Mouse (Mus musculus): ENCODE data around the gene Itgb1. TPM values are rescaled to one million over a fixed set of nuclear protein-coding genes. Genes with fewer than 3 reads are reported as not detected.
A peak's percentile ranks its signal among the peaks of the same experiment; 100 is the strongest.

Itgb1 gene
- polyA plus RNA-seq, 1 experiment from 2014 or later, result 253 TPM

DNA sequence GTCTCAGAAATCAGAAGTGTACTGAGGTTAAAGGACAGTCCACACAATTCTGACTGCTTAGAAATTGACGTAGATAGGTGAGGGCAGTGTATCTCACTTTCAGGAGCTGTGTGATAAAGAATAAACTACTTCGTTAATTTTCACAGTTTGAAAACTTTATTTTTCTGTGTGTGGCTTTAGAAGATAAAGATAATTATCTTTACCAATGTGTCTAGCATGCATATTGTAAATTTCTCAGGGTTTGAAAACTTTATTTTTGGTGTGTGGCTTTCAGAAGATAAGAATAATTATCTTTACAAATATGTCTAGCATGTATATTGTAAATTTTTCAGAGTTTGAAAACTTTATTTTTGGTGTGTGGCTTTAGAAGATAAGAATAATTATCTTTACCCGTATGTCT is 3.2 kb downstream of the Itgb1 start:
- Histone ChIP-seq H3K4me3 (ENCODE audit: low read depth, low read length) (no peak overlapping the region), H3K9me3 (replicated peaks; ENCODE audit: control insufficient read depth, low read length) (no peaks in the 10 kb centered on the region), H3K4me2 (ENCODE audit: low read depth, low read length) (no peak overlapping the region), H3K27me3 (ENCODE audit: control insufficient read depth, insufficient read depth, low read length) (no peaks in the 10 kb centered on the region), H3K9ac (replicated peaks; ENCODE audit: low read length) (no peak overlapping the region), H3K27ac (replicated peaks; ENCODE audit: low read depth, low read length) (no peak overlapping the region), H3K36me3 (replicated peaks; ENCODE audit: control insufficient read depth, insufficient read depth, low read depth, low read length) (no peaks in the 10 kb centered on the region), H3K4me1 (ENCODE audit: control insufficient read depth, insufficient read depth, low read length) (no peaks in the 10 kb centered on the region)
- ATAC-seq (replicated peaks; ENCODE audit: insufficient number of reproducible peaks, low FRiP score, low TSS enrichment, low read depth) (no peak), DNase-seq (ENCODE audit: low spot score) (no peak)
- 89% methylated on average over 3 of the region's 3 CpGs for WGBS

DNA sequence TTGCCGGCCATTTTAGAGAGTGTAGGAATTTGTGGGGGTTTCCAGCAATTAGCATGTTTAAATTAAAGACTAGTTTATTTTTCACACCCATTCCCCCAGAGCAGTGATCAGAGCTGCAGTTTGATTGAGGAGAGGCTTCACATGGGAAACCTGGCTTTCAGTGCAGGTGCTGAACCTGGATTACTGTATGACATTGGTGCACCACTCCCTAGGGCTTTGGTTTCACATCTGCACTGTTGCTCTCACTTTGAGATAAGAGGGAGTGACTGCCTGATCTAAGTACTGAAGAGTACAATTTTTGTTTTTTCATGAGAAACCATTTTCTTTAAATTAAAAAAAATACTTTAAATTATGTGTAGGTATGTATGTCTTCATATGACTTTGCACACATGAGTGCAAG is 4.6 kb downstream of the Itgb1 start:
- no peak overlapping the region for H3K9ac ChIP-seq (replicated peaks; ENCODE audit: low read length)
- H3K36me3 ChIP-seq (replicated peaks; ENCODE audit: control insufficient read depth, insufficient read depth, low read depth, low read length), result no peaks in the 10 kb centered on the region
- no peak for ATAC-seq (replicated peaks; ENCODE audit: insufficient number of reproducible peaks, low FRiP score, low TSS enrichment, low read depth)

DNA sequence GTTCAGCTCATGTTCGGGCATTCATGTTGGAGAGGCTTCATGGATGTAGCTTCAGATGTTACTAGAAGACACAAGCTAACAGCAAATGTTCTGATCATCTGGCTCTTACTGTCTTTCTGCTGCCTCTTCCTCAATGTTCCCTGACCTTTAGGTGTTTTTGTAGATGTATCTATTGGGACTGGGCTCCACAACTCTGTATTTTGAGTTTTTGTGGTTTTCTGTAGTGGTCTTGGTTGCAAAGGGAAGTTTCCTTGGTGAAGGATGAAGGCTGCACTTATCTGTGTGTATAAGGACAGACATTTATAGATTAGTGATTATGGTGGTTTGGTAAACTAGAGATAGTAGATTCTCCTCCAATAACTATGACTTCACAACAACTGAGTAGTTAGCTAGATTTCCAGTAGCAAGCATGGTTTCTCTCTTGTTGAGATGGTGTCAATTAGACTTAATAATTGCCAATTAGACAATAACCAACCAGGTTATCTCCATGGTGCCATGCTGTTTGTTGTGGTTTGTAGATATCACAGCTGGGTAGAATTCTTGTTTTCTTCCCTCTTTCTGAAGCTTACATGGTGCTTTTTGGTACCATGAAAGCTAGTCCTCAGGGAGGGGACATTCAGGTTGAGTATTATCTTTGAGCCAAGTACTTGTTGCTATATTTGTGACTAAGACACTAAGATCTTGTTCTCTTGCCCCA is 11.4 kb downstream of the Itgb1 start:
- no peaks in the 10 kb centered on the region for H3K27me3 ChIP-seq (ENCODE audit: control insufficient read depth, insufficient read depth, low read length)
- H3K4me1 ChIP-seq (ENCODE audit: control insufficient read depth, insufficient read depth, low read length), result no peaks in the 10 kb centered on the region
- no peak overlapping the region for H3K4me2 ChIP-seq (ENCODE audit: low read depth, low read length)
- ATAC-seq (replicated peaks; ENCODE audit: insufficient number of reproducible peaks, low FRiP score, low TSS enrichment, low read depth) (no peak), DNase-seq (ENCODE audit: low spot score) (no peak)
- H3K27ac ChIP-seq (replicated peaks; ENCODE audit: low read depth, low read length), result no peak overlapping the region
- H3K4me3 ChIP-seq (ENCODE audit: low read depth, low read length), result no peak overlapping the region
- no peak overlapping the region for H3K9ac ChIP-seq (replicated peaks; ENCODE audit: low read length)
- no peaks in the 10 kb centered on the region for H3K36me3 ChIP-seq (replicated peaks; ENCODE audit: control insufficient read depth, insufficient read depth, low read depth, low read length)
- WGBS, result 97% methylated on average over 1 of the region's 1 CpGs
- no peaks in the 10 kb centered on the region for H3K9me3 ChIP-seq (replicated peaks; ENCODE audit: control insufficient read depth, low read length)

More for the DNA sequence above, 4.6 kb downstream of the Itgb1 start:
- no peak overlapping the region for H3K4me3 ChIP-seq (ENCODE audit: low read depth, low read length)
- no peak overlapping the region for H3K4me2 ChIP-seq (ENCODE audit: low read depth, low read length)
- H3K4me1 ChIP-seq (ENCODE audit: control insufficient read depth, insufficient read depth, low read length), result no peaks in the 10 kb centered on the region
- no peak overlapping the region for H3K27ac ChIP-seq (replicated peaks; ENCODE audit: low read depth, low read length)
- H3K9me3 ChIP-seq (replicated peaks; ENCODE audit: control insufficient read depth, low read length), result no peaks in the 10 kb centered on the region
- no peak for DNase-seq (ENCODE audit: low spot score)
- no peaks in the 10 kb centered on the region for H3K27me3 ChIP-seq (ENCODE audit: control insufficient read depth, insufficient read depth, low read length)
- 85% methylated on average over 1 of the region's 1 CpGs for WGBS

GRCm38 (mm10) chr8:128697945-128698344 is 12.5 kb downstream of the Itgb1 start:
- H3K4me2 ChIP-seq (ENCODE audit: low read depth, low read length), result no peak overlapping the region
- 71% methylated on average over 3 of the region's 3 CpGs for WGBS
- no peak overlapping the region for H3K4me3 ChIP-seq (ENCODE audit: low read depth, low read length)
- ATAC-seq (replicated peaks; ENCODE audit: insufficient number of reproducible peaks, low FRiP score, low TSS enrichment, low read depth) (no peak), DNase-seq (ENCODE audit: low spot score) (no peak)
- no peak overlapping the region for H3K27ac ChIP-seq (replicated peaks; ENCODE audit: low read depth, low read length)
- H3K9ac ChIP-seq (replicated peaks; ENCODE audit: low read length), result no peak overlapping the region
- H3K27me3 ChIP-seq (ENCODE audit: control insufficient read depth, insufficient read depth, low read length), result no peaks in the 10 kb centered on the region
- H3K36me3 ChIP-seq (replicated peaks; ENCODE audit: control insufficient read depth, insufficient read depth, low read depth, low read length), result no peaks in the 10 kb centered on the region
- H3K9me3 ChIP-seq (replicated peaks; ENCODE audit: control insufficient read depth, low read length), result no peaks in the 10 kb centered on the region
- no peaks in the 10 kb centered on the region for H3K4me1 ChIP-seq (ENCODE audit: control insufficient read depth, insufficient read depth, low read length)

- Histone ChIP-seq H3K27ac (replicated peaks; ENCODE audit: low read depth, low read length) (no peak overlapping the region), H3K9me3 (replicated peaks; ENCODE audit: control insufficient read depth, low read length) (no peaks in the 10 kb centered on the region), H3K4me1 (ENCODE audit: control insufficient read depth, insufficient read depth, low read length) (no peaks in the 10 kb centered on the region), H3K4me2 (ENCODE audit: low read depth, low read length) (no peak overlapping the region), H3K9ac (replicated peaks; ENCODE audit: low read length) (no peak overlapping the region), H3K27me3 (ENCODE audit: control insufficient read depth, insufficient read depth, low read length) (no peaks in the 10 kb centered on the region), H3K4me3 (ENCODE audit: low read depth, low read length) (no peak overlapping the region), H3K36me3 (replicated peaks; ENCODE audit: control insufficient read depth, insufficient read depth, low read depth, low read length) (no peaks in the 10 kb centered on the region)
- ATAC-seq (replicated peaks; ENCODE audit: insufficient number of reproducible peaks, low FRiP score, low TSS enrichment, low read depth) (no peak), DNase-seq (ENCODE audit: low spot score) (no peak)
- 100% methylated on average over 1 of the region's 1 CpGs for WGBS
These were observed 18.9 kb downstream of the Itgb1 start for GRCm38 (mm10) chr8:128704376-128704775.

DNA sequence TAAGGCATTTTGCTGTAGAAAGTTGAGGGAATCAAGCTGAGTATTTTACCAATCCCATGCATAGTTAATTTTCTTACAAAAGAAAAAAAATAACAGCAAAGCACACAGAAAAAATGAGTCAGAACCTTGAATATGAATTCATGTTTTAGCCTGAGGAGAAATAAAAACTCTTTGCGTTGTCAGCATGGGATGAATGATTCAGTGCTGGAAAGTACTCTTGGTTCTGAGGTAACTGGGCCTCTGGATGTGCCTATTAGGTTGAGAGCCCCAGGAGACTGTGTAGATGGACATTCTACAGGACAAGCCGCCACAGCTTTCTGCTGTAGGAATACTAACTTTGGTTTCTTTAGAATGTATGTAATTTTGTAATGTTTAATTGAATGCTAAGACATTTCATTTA is 19.4 kb downstream of the Itgb1 start:
- H3K4me3 ChIP-seq (ENCODE audit: low read depth, low read length), result no peak overlapping the region
- no peak overlapping the region for H3K4me2 ChIP-seq (ENCODE audit: low read depth, low read length)
- H3K27ac ChIP-seq (replicated peaks; ENCODE audit: low read depth, low read length), result no peak overlapping the region
- WGBS, result 93% methylated on average over 2 of the region's 2 CpGs
- DNase-seq (ENCODE audit: low spot score) (no peak), ATAC-seq (replicated peaks; ENCODE audit: insufficient number of reproducible peaks, low FRiP score, low TSS enrichment, low read depth) (no peak)
- H3K27me3 ChIP-seq (ENCODE audit: control insufficient read depth, insufficient read depth, low read length), result no peaks in the 10 kb centered on the region
- H3K4me1 ChIP-seq (ENCODE audit: control insufficient read depth, insufficient read depth, low read length), result no peaks in the 10 kb centered on the region
- no peaks in the 10 kb centered on the region for H3K36me3 ChIP-seq (replicated peaks; ENCODE audit: control insufficient read depth, insufficient read depth, low read depth, low read length)
- no peaks in the 10 kb centered on the region for H3K9me3 ChIP-seq (replicated peaks; ENCODE audit: control insufficient read depth, low read length)
- no peak overlapping the region for H3K9ac ChIP-seq (replicated peaks; ENCODE audit: low read length)

GRCm38 (mm10) chr8:128709261-128709660 is 23.8 kb downstream of the Itgb1 start:
- no peaks in the 10 kb centered on the region for H3K27me3 ChIP-seq (ENCODE audit: control insufficient read depth, insufficient read depth, low read length)
- H3K27ac ChIP-seq (replicated peaks; ENCODE audit: low read depth, low read length), result no peak overlapping the region
- no peaks in the 10 kb centered on the region for H3K36me3 ChIP-seq (replicated peaks; ENCODE audit: control insufficient read depth, insufficient read depth, low read depth, low read length)
- H3K4me3 ChIP-seq (ENCODE audit: low read depth, low read length), result no peak overlapping the region
- H3K4me2 ChIP-seq (ENCODE audit: low read depth, low read length), result no peak overlapping the region
- 55% methylated on average over 3 of the region's 3 CpGs for WGBS
- H3K4me1 ChIP-seq (ENCODE audit: control insufficient read depth, insufficient read depth, low read length), result no peaks in the 10 kb centered on the region
- H3K9ac ChIP-seq (replicated peaks; ENCODE audit: low read length), result no peak overlapping the region
- peak; percentile 82 for DNase-seq (ENCODE audit: low spot score)
- no peaks in the 10 kb centered on the region for H3K9me3 ChIP-seq (replicated peaks; ENCODE audit: control insufficient read depth, low read length)
- 0 out of 2 replicates have a peak, but pooled peaks have one; percentile 62 for ATAC-seq (replicated peaks; ENCODE audit: insufficient number of reproducible peaks, low FRiP score, low TSS enrichment, low read depth)

GRCm38 (mm10) chr8:128716184-128716583 is 30.7 kb downstream of the Itgb1 start:
- H3K9ac ChIP-seq (replicated peaks; ENCODE audit: low read length), result no peak overlapping the region
- H3K4me2 ChIP-seq (ENCODE audit: low read depth, low read length), result no peak overlapping the region
- H3K4me3 ChIP-seq (ENCODE audit: low read depth, low read length), result no peak overlapping the region
- H3K27me3 ChIP-seq (ENCODE audit: control insufficient read depth, insufficient read depth, low read length), result no peaks in the 10 kb centered on the region
- DNase-seq (ENCODE audit: low spot score), result no peak
- no peak for ATAC-seq (replicated peaks; ENCODE audit: insufficient number of reproducible peaks, low FRiP score, low TSS enrichment, low read depth)
- no peaks in the 10 kb centered on the region for H3K9me3 ChIP-seq (replicated peaks; ENCODE audit: control insufficient read depth, low read length)
- no peaks in the 10 kb centered on the region for H3K4me1 ChIP-seq (ENCODE audit: control insufficient read depth, insufficient read depth, low read length)
- H3K27ac ChIP-seq (replicated peaks; ENCODE audit: low read depth, low read length), result no peak overlapping the region
- peaks cover 8% of the 10 kb centered on the region for H3K36me3 ChIP-seq (replicated peaks; ENCODE audit: control insufficient read depth, insufficient read depth, low read depth, low read length)
